Mouse (Mus musculus) heart, postnatal 4 days (tissue): ENCODE results near the gene Kat5. TPM values are rescaled to one million over a fixed set of nuclear protein-coding genes. Genes with fewer than 3 reads are reported as not detected.

Experiments
- total RNA-seq, 2 experiments: library from RNA; stranded (reverse); gene quantifications; 2 replicates each; pipeline ENCODE4 v1.2.3; 2021

The Kat5 gene
- total RNA-seq, 2 experiments from 2014 or later = 38.3 to 49.2 TPM

Other genes starting within 250 kb of the Kat5 start
- gene Eif1ad, start 243.5 kb downstream of the Kat5 start, total RNA-seq = 10 to 100 TPM; 35.0 to 37.3 TPM
- gene Banf1, start 243.1 kb downstream of the Kat5 start, total RNA-seq = 100 to 1,000 TPM; 234 to 244 TPM
- 10 to 100 TPM; 52.6 to 54.1 TPM for gene Sart1, start 221.5 kb downstream of the Kat5 start, total RNA-seq
- under 1 TPM; 0.45 to 0.48 TPM for gene Tsga10ip, start 207.7 kb downstream of the Kat5 start, total RNA-seq
- gene Drap1, start 185.3 kb downstream of the Kat5 start, total RNA-seq = 100 to 1,000 TPM; 231 to 246 TPM
- gene AI837181, start 185.1 kb downstream of the Kat5 start, total RNA-seq = 10 to 100 TPM; 35.2 to 35.3 TPM
- gene Fosl1, start 162.7 kb downstream of the Kat5 start, total RNA-seq = not detected
- gene Ccdc85b, start 152.3 kb downstream of the Kat5 start, total RNA-seq = 10 to 100 TPM; 13.5 to 13.9 TPM
- gene Fibp, start 149.6 kb downstream of the Kat5 start, total RNA-seq = 100 to 1,000 TPM; 106 to 118 TPM
- gene Ctsw, start 141.7 kb downstream of the Kat5 start, total RNA-seq = under 1 TPM; 0.24 to 0.50 TPM
- 10 to 100 TPM; 36.7 to 37.8 TPM for gene Efemp2, start 136.3 kb downstream of the Kat5 start, total RNA-seq
- gene Mus81, start 121.8 kb downstream of the Kat5 start, total RNA-seq = 10 to 100 TPM; 27.9 to 32.9 TPM
- gene Cfl1, start 119.8 kb downstream of the Kat5 start, total RNA-seq = 100 to 1,000 TPM; 719 to 727 TPM
- 1 to 10 TPM; 1.5 to 2.1 TPM for gene 1700020D05Rik, start 106.5 kb downstream of the Kat5 start, total RNA-seq
- gene Snx32, start 99.7 kb downstream of the Kat5 start, total RNA-seq = 1 to 10 TPM; 7.8 to 7.9 TPM
- gene Ovol1, start 49.6 kb downstream of the Kat5 start, total RNA-seq = not detected
- 1 to 10 TPM; 3.8 to 4.6 TPM for gene Ap5b1, start 42.2 kb downstream of the Kat5 start, total RNA-seq
- gene Rnaseh2c, start 8.4 kb downstream of the Kat5 start, total RNA-seq = 10 to 100 TPM; 92.4 to 94.5 TPM
- gene Rela, start 27.2 kb upstream of the Kat5 start, total RNA-seq = 10 to 100 TPM; 33.0 to 38.6 TPM
- gene Sipa1, start 53.5 kb upstream of the Kat5 start, total RNA-seq = 10 to 100 TPM; 40.2 to 42.2 TPM
- 10 to 100 TPM; 39.8 to 40.0 TPM for gene Map3k11, start 78.5 kb upstream of the Kat5 start, total RNA-seq
- gene Pcnx3, start 78.7 kb upstream of the Kat5 start, total RNA-seq = 10 to 100 TPM; 42.5 to 42.7 TPM
- not detected for gene Kcnk7, start 94.1 kb upstream of the Kat5 start, total RNA-seq
- 100 to 1,000 TPM; 179 to 191 TPM for gene Ehbp1l1, start 116.1 kb upstream of the Kat5 start, total RNA-seq
- gene Fam89b, start 119.4 kb upstream of the Kat5 start, total RNA-seq = 10 to 100 TPM; 48.3 to 49.0 TPM
- gene Ltbp3, start 130.7 kb upstream of the Kat5 start, total RNA-seq = 10 to 100 TPM; 78.7 to 79.6 TPM
- gene Scyl1, start 161.2 kb upstream of the Kat5 start, total RNA-seq = 10 to 100 TPM; 60.6 to 69.0 TPM